Mouse (Mus musculus): ENCODE results near the gene Atp6v1c2.

DNA sequence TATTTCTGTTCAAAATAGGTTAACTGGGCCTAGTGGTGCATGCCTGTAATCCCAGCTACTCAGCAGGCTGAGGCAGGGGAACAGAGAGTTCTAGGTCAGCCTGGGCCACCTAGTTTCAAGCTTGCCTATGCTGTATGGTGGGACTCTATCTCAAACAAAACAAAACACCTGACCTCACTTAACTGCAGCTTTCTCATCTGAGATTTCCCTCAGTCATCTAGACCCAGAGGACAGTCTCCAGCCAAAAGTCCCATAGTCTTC lies 89.8 kb downstream of the Atp6v1c2 start:
- no peak for TF ChIP-seq GATA1 (IDR thresholded peaks at IDR 0.05; ENCODE audit: borderline replicate concordance, low read length)
- no peak for TF ChIP-seq FLI1 (IDR thresholded peaks at IDR 0.05; ENCODE audit: low read length)
